Mouse (Mus musculus): Measurements from ENCODE around the gene Ctf1.
"Not testable (repeated sequence)": the region's sequence is repeated elsewhere in the genome, so short reads cannot be mapped to it uniquely, and the experiment has no call there.

Ctf1 gene

DNA sequence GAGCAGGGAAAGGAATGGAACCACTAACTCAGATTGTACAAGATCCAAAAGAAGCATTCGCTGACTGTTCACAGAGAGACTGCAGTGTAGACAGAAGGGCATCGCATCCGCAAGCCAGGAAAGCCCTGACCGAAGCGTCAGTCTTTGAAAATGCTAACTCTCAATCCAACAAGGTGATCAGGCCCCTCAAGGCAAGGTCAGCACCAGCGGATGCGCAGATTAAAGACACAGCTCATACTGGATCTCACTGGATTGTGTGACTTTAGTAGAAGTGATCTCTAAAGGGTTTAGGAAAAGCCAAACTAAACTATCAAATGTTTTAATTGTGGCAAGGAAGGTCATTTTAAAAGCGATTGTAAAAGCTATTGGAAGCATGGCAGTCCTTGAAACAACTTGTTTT is 19.2 kb upstream of the Ctf1 start:
- no peak for DNase-seq (ENCODE audit: low spot score)

DNA sequence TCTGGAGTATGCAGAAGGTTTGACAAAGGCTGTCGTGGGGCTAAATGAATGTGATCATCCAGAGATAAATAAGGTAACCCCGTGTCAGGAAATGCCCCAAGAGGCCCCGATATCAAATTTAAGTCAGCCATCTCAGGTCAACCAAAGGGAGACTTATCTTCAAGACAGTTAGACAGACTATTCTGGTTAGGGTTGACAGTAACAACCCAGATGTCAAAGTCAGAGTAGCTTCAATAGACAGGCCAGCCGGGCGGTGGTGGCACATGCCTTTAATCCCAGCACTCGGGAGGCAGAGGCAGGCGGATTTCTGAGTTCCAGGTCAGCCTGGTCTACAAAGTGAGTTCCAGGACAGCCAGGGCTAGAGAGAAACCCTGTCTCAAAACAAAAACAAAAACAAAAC is 18.8 kb upstream of the Ctf1 start:
- not testable (repeated sequence) for DNase-seq (ENCODE audit: low spot score)

DNA sequence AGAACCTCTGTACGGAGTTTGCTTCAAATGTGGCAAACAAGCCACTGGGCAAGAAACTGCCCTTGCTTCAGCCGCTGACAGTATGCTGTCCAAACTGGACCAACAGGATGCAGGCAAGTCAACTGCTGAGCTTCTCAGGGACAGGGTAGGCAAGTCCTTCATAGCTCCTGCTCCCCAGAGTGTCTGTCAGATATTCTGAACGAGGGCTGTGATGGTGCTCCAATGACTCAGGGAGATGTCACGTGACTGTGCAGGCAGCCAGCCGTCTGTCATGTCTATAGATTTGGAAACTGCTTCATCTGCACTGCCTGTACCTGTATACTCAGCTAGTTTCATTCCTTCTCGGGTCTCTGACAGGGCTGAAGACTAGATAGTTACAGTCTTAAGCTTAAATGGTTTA is 13.6 kb upstream of the Ctf1 start:
- no peak for DNase-seq (ENCODE audit: low spot score)

DNA sequence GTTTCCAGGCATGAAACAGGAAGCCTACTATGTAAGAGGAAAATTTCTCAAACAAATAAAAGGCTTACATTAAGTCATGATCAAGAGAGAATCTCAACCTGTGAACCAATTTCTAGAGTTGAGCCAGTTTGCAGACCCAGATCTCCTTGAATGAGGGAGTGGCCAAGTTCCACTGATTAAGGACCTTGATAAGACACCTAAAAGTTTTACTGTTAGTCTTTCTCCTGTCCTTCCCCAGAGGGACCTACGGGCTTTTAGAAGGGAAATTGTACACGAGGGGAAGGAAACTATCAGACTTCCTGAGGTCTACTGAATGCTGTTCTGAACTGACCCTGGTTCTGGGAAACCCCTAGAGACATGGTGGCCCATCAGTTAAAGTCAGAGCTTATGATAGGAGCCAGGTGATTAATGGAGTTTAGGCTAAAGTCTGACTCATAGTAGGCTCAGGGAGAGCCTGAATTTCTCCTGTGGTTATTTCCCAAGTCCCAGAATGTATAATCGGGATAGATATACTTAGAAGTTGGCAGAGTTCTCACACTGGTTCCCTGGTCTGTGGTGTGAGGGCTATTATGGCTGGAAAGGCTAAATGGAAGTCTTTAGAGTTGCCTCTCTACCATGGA is 11.7 kb upstream of the Ctf1 start:
- DNase-seq (ENCODE audit: low spot score), result no peak

DNA sequence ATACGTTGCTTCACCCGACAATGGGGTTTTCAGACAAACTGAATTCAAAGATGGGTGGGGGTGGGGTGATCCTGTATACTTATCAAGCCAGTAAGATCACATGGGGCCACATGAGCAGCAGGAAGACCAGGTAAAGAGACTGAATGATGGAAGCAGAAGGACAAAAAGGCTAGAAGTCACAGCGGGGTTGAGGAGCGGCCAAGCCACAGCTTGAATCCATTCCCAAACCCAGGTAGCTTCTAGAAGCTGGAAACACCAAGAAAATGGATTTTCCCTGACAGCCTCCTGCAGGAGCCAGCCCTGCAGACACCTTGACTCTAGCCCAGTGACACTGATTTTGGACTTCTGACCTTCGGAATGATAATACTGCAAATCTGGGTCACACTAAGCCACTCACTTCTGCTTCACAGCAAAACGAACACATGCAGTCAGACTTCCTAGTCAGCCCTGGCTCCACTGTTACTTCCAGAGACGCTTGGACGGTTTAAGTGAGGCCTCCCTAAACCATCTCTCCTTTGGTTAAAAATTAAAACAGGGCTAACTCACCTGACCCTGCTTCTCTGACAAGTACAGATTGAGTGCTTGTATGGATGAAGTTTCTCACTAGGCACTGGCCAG is 8.9 kb upstream of the Ctf1 start:
- no peak for DNase-seq (ENCODE audit: low spot score)

DNA sequence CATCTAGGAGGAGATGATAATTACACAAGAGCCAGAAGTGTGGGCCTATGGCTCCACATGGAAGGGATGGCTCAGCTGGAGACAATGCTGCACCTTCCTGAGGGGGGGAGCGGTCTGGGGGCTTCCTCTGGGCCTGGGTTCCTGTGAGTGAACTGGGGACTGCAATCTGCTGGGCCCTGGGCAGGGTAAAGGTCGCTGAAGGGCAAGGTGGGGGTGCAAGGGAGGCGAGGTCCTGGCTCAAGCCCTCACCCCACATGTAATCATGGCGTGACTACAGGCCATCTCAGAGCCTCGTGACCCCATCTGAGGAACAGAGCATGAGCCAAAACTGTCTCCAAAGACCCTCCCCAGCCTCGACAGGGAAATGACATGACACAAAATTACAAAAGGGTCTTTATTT is 7.9 kb upstream of the Ctf1 start:
- no peak for DNase-seq (ENCODE audit: low spot score)

DNA sequence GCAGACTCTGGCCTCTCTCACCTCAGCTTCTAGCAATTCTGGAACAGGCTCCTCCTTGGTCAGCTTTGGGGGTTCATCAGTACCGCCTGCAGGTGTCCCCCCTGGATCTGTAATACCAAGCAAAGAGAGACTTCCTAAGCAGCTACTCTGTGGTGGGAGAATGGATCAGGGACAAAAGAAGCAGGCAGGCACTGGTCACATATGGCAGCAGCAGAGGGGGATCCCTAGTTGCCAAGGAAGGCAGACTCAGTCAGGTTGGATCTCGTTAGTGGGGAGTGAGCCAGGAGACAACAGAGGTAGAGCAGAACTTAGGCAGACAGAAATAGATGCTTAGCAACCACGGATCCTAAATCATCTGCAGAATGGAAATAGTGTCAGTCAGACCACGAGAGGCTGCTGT is 6.8 kb upstream of the Ctf1 start:
- DNase-seq (ENCODE audit: low spot score), result no peak

DNA sequence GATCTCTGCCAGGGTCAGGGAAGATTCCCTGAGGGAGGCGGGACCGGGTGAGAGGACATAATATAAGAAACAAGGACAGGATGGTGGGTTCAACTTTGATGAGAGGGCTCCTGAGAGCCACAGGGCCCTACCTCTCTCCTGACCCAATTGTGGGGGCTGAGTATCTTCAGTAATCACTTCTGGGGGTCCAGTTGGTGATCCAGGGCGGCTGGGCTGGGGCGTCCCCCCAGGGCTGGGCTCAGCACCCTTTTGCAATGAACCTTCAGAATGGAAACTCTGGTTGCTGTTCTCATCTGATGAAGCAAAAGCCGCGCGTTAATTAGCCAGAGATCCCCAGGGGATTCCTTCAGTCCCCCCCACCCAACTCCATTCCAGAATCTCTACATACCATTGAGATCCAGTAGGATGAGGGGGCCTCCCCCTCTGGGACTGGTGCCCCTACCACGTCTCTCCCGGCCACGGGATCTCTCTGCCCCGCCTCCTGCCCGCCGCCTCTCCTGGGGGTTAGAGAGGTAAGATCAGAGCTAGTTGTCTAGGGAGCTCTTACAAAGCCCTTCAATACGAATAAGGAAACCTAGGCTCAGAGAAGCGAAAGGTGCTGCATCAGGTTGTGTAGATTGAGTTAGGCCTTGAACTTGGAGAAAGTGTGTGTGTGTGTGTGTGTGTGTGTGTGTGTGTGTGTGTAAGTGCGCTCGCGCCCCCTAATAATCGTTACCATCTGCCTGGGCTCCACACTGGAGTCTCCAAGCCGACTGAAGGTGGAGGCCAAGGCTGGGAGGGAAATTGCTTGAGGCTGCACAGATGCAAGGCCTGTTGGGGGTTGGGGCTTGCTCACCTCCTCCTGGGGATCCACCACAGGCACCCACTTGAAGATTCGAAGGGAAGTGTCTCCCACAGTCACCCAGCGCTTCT is 5.2 kb upstream of the Ctf1 start:
- DNase-seq (ENCODE audit: low spot score), result no peak

DNA sequence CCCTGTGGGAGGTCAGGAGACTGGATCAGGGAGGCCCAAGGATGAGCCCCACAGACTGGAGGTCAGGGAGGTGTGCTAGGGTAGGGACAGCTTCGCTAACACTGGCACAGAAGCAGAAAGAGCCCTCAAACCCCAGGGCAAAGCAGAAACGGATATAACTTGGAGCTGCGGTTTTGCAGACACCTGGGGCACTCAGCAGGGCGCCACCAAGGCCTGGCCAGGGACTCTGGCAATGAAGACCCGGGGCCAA is 4.7 kb upstream of the Ctf1 start:
- DNase-seq (ENCODE audit: low spot score), result no peak

DNA sequence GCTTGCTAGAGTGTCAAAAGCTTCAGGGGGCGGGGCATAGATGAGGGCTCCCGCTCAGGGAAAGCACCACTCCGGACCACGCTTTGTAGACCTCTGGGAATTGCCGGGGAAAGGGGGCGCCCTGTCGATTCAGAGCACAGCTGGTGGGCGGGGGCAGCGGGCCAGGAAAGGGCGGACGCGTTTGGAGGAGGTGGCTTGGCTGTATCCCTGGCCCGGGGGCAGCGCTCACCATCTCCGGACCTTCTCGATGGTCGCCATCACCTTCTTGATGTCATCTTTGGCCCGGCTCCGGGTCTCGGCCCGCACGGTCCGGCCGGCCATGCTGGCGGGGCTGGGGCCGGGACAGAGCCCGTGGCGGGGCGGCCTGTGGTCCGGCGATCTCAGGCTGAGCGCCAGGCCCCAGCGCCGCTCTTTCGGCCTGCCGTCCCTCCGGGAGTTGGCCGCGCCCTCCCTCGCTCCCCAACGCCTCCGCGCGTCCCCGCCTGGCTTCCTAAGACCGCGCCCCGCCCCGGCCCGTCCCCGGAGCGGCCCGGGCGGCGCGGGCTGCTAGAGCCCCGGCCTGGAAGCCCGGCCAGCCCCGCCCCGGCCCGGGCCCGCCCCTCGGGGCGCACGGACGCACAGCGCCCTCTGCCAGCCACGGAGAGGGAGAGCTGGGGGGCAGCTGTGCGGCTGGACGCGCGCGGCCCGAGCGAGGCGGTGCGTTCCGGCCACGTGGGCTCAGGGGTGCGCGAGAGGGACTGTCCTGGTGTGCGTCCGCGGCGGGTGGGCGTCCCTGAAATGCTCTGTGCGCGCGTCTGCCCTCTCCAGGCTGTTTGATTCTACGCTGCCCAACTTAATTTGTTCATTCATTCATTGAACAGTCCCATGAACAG is 4.1 kb upstream of the Ctf1 start, which contains the start of gene Bcl7c:
Bcl7c (minus strand) TSS at position 727 of the 872 bp plus-strand sequence.
- peak; percentile 93 for DNase-seq (ENCODE audit: low spot score)

DNA sequence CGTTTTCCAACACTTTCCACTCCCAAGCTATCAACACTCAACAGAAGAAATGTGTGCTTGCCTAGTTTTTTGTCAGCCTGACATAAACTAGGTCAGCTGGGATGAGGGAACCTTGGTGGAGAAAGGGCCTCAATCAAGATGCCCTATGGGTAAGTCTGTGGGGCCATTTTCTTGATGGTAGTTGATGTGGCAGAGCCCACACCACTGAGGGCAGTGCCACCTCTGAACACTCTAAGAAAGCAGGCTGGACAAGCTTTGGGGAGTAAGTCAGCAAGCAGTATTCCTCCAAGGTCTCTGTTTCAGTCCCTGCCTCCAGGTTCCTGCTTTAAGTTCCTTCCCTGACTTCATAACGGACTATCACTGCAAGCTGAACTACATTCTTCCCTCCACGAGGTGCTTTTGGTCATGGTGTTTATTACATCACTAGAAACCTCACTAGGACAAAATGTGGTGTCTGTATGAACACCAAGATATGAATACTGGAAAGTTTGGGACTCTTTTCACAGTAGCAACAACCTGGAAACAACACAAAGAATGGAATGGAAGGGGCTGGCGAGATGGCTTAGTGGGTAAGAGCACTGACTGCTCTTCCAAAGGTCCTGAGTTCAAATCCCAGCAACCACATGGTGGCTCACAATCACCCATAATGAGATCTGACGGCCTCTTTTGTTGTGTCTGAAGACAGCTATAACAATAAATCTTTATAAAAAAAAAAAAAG is 3.1 kb upstream of the Ctf1 start:
- DNase-seq (ENCODE audit: low spot score), result no peak

DNA sequence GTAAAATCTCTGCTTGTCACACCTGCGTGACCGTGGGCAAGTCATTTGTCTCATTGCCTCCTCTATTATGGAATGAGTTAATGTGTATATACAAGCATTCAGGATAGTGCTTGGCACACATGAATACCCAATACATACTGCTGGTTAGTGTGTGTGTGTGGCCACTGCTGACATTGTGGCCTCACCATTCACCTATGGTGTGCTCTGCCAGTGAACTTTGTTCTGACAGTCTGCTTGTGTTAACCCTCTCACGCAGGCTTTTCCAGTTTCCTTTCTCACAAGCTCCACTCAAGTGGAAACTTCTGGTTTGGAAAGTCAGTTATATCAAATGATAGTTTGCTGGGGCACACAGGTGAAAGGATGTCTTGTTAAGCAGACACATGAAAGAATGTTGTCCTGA is 1.5 kb upstream of the Ctf1 start:
- no peak for DNase-seq (ENCODE audit: low spot score)

DNA sequence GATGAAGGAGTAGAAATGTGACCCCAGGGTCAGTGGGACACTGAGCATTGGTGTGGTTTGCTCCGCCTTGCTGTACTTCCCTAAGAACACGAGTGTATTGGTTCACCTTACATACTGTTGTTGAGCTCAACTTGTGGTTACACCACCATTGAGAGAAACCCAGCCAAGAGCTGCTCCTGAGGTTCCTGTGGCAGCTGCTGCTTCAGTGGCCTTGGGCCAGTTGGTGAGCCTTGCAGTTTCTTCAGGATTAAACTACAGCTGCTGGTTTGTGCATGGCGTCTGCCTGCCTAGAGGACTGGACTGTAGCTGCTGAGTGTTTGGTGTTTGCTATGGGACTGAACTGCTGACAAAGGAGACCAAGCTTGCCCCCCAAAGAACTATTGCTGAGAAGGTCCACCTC is 1.1 kb upstream of the Ctf1 start:
- no peak for DNase-seq (ENCODE audit: low spot score)

DNA sequence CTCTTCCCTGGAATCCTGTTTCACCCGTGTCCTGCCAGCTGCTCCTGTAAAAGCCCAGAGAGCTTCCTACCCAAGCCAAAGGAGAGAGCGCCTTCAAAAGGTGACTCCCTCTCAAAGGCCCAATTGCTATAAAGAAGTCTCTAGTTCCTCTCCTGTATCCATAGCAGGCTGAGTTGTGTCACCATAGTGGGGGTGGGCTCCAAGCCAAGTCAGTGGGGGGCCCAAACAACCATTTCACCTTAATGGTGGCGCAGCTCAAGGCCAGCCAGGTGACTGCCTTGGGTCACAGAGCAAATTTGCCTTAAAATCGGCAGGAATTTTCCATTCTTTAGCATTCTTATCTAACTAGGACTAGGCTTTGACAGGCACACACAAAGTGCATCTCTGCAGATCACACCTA is 2.3 kb downstream of the Ctf1 start:
- no peak for DNase-seq (ENCODE audit: low spot score)

DNA sequence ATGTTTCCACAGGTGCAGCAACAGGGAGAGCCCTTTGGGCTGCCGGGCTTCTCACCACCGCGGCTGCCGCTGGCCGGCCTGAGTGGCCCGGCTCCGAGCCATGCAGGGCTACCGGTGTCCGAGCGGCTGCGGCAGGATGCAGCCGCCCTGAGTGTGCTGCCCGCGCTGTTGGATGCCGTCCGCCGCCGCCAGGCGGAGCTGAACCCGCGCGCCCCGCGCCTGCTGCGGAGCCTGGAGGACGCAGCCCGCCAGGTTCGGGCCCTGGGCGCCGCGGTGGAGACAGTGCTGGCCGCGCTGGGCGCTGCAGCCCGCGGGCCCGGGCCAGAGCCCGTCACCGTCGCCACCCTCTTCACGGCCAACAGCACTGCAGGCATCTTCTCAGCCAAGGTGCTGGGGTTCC is 4.5 kb downstream of the Ctf1 start:
- DNase-seq (ENCODE audit: low spot score), result peak; percentile 82

DNA sequence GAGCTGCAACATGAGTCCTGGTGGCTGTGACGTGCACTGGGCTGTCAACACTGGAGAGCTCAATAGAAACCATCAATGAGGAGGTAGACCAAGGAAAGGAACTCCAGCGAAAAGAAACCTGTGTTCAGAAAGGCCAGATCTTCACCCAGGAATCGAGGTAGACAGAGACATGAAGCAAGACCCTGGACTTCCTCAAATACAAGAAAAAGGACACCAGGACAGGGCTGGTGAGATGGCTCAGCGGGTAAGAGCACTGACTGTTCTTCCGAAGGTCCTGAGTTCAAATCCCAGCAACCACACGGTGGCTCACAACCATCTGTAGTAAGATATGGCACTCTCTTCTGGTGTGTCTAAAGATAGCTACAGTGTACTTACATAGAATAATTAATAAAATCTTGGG is 5.8 kb downstream of the Ctf1 start:
- DNase-seq (ENCODE audit: low spot score), result no peak

DNA sequence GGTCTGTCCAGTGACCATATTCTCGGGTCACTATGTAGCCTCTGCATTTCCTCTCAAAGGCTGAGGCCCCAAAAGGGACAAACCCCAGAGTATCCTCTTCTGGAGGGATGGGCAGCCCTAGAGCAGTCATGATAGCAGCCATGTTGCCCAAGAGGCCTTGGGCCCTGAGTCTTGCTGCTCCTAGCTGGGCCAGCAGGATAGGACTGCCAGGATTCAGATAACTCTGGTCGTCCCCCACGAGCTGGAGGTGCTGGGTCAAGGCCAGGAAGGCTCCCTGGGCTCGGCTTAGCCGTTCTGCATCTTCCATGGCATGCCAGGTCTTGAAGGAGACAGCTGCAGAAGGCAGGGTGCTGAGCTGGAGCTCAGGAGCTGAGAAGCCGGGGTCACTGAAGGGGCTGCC is 6.7 kb downstream of the Ctf1 start:
- DNase-seq (ENCODE audit: low spot score), result peak; percentile 59

DNA sequence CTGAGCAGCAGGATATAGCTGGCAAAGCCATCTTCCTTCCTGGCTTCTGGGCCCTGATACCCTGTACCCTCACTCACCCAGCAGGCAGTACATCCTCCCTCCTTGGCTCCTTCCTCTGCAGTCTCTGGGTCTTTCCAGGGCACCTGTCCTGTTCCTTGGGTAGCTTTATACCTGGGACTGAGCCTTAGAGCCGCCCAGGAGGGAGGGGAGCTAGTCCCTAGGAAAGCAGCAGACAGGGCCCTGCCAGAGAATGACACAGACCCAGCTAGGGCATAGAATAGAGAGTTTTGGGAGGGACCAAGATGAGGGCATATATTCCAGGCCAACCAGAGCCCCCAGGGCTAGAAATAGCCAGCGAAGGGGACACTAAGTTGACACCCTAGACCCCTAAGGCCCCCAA is 13.0 kb downstream of the Ctf1 start:
- no peak for DNase-seq (ENCODE audit: low spot score)

DNA sequence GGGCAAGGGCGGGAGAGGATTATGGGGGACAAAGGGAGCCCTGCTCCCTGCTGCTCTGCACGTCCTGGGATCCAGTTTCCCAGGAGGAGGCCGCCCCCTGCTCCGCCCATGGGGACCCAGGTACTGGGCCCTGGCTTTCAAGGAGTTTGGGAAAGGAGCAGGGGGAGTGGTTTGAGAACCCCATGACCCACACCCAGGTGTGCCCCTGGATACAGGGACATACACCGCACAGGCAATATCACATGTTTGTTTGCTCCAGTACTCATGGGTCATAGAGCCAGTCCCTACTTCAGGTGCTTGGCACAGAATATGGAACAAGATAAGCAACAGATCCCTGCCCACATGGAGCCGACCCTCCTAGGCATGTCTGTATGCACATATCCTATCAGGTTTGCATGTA is 13.4 kb downstream of the Ctf1 start:
- no peak for DNase-seq (ENCODE audit: low spot score)

DNA sequence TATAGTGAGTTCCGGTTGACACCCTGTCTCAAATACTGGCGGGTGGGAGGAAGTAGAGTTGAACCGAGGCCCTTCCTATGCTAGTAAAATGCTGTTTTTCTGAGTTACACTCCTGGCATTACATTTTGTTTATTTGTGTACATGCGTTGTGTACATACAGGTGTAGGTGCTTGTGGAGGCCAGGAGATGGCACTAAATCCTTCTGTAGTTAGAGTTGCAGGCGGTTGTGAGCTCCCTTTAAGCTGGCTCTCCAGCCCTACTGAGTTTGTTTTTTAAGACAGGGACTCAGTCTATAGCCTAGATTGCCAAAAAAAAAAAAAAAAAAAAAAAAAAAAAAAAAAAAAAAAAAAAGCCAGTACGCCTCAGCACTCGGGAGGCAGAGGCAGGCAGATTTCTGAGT is 15.4 kb downstream of the Ctf1 start:
- no peak for DNase-seq (ENCODE audit: low spot score)

DNA sequence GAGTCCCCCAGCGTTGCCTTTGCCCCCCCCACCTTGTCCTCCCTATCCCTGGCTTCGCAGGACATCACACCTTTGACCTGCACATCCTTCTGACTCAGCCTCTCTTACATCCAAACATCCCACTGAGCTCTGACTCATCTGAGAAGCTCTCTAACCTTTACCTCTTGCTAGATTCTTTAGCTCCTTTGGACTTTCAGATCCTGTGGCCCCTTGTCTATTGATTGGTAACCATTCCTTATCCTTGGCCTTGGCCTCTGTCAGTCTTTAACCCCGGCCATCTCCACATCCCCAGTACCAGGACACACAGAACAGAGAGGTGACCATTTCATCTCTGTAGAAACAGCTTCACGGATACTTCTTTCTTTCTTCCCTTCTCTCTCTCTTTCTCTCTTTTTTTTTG is 17.6 kb downstream of the Ctf1 start:
- no peak for DNase-seq (ENCODE audit: low spot score)

DNA sequence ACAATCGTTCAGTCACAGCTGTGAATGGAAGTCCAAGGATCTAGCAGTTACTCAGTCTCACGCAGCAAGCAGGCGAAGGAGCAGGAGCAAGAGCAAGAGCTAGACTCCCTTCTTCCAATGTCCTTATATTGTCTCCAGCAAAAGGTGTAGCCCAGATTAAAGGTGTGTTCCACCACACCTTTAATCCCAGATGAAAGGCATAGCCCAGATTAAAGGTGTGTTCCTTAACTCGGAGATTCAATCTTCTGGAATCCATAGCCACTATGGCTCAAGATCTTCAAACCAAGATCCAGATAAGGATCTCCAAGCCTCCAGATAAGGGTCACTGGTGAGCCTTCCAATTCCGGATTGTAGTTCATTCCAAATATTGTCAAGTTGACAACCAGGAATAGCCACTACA is 19.5 kb downstream of the Ctf1 start, which contains the start of gene Ctf2:
Ctf2 (minus strand) TSS at position 101 of the 400 bp plus-strand sequence.
- not testable (repeated sequence) for DNase-seq (ENCODE audit: low spot score)

Data from ovary, postnatal 36 days (tissue).